Mouse (Mus musculus) kidney, embryonic 16.5 days (tissue): ENCODE measurements around the gene Tmem229b. TPM values are rescaled to one million over a fixed set of nuclear protein-coding genes. Genes with fewer than 3 reads are reported as not detected.

ENCODE experiments used
- ATAC-seq: fragments of 200-750 bp; cut with Nextera tagmentation; 2 replicates; pipeline ENCODE4 v1.8.0; 2017; ENCODE audit warnings: moderate TSS enrichment; ENCODE audit not compliant: low FRiP score, low TSS enrichment
- H3K27ac ChIP-seq: fragments of 300-500 bp; sonication (generic); 2 replicates; pipeline ENCODE4 v1.5.1; 2014; ENCODE audit warnings: low read length
- H3K27me3 ChIP-seq: fragments of 300-500 bp; sonication (generic); 2 replicates; pipeline ENCODE4 v1.6.1; 2014; ENCODE audit warnings: low read length, control low read depth, mixed read lengths; ENCODE audit not compliant: insufficient read depth
- H3K36me3 ChIP-seq: fragments of 300-500 bp; sonication (generic); 2 replicates; pipeline ENCODE4 v1.6.1; 2014; ENCODE audit warnings: low read length, control low read depth, mixed read lengths; ENCODE audit not compliant: insufficient read depth
- H3K4me1 ChIP-seq: fragments of 300-500 bp; sonication (generic); 2 replicates; pipeline ENCODE4 v1.6.1; 2014; ENCODE audit warnings: low read length, control low read depth, mixed read lengths; ENCODE audit not compliant: insufficient read depth
- H3K4me2 ChIP-seq: fragments of 300-500 bp; sonication (generic); replicated peaks from 2 replicates; pipeline ENCODE4 v1.6.1; 2014; ENCODE audit warnings: low read depth, low read length
- H3K4me3 ChIP-seq: fragments of 300-500 bp; sonication (generic); 2 replicates; pipeline ENCODE4 v1.5.1; 2014; ENCODE audit warnings: mild to moderate bottlenecking, low read length
- H3K9ac ChIP-seq: fragments of 300-500 bp; sonication (generic); replicated peaks from 2 replicates; pipeline ENCODE4 v1.6.1; 2014; ENCODE audit warnings: low read length
- H3K9me3 ChIP-seq: fragments of 300-500 bp; sonication (generic); 2 replicates; pipeline ENCODE4 v1.6.1; 2016; ENCODE audit warnings: low read length, control low read depth
- WGBS: fragments of 180-500 bp; shearing (Covaris S2); extraction: QIAGEN DNeasy Blood & Tissue Kit; methylation state at CpG from one replicate; pipeline ENCODE4 v1.1.7; 2014; 5-methylcytosine and 5-hydroxymethylcytosine counted together
- polyA plus RNA-seq: library from polyadenylated mRNA; unstranded; fragments of >200 nt; fragmentation: Nextera tagmentation; extraction: Ambion mirVana; gene quantifications from 2 replicates; pipeline ENCODE4 v1.2.1, GENCODE M21; 2015

Gene Tmem229b
- polyA plus RNA-seq, 1 experiment from 2014 or later, result 4.7 TPM

- no peaks in the 10 kb centered on the region for H3K36me3 ChIP-seq
- H3K4me1 ChIP-seq, result peaks cover 14% of the 10 kb centered on the region
- H3K27me3 ChIP-seq, result peaks cover 23% of the 10 kb centered on the region
- ATAC-seq, result no peak
- H3K4me3 ChIP-seq, result no peak overlapping the region
- 75% methylated on average over 3 of the region's 3 CpGs for WGBS
- no peak overlapping the region for H3K4me2 ChIP-seq
- H3K27ac ChIP-seq, result no peak overlapping the region
- no peak overlapping the region for H3K9ac ChIP-seq
- no peaks in the 10 kb centered on the region for H3K9me3 ChIP-seq
Measured at GRCm38 (mm10) chr12:78916278-78916677, 91.1 kb downstream of the Tmem229b start.

- H3K27ac ChIP-seq, result no peak overlapping the region
- no peak overlapping the region for H3K9ac ChIP-seq
- H3K4me3 ChIP-seq, result no peak overlapping the region
- no peaks in the 10 kb centered on the region for H3K9me3 ChIP-seq
- 80% methylated on average over 3 of the region's 3 CpGs for WGBS
- no peak overlapping the region for H3K4me2 ChIP-seq
- peaks cover 30% of the 10 kb centered on the region for H3K27me3 ChIP-seq
- no peaks in the 10 kb centered on the region for H3K36me3 ChIP-seq
- peaks cover 21% of the 10 kb centered on the region for H3K4me1 ChIP-seq
- ATAC-seq, result no peak
Measured at GRCm38 (mm10) chr12:78915561-78915960, 91.9 kb downstream of the Tmem229b start.

- Histone ChIP-seq H3K9ac (no peak overlapping the region), H3K9me3 (no peaks in the 10 kb centered on the region), H3K4me3 (no peak overlapping the region), H3K27me3 (peaks cover 40% of the 10 kb centered on the region), H3K4me1 (peaks cover 21% of the 10 kb centered on the region), H3K27ac (no peak overlapping the region), H3K4me2 (no peak overlapping the region), H3K36me3 (no peaks in the 10 kb centered on the region)
- 85% methylated on average over 4 of the region's 4 CpGs for WGBS
- ATAC-seq, result no peak
Measured at GRCm38 (mm10) chr12:78914458-78914857, 93.0 kb downstream of the Tmem229b start.

Other genes starting within 250 kb of the Tmem229b start
- gene Atp6v1d, start 146.0 kb downstream of the Tmem229b start, polyA plus RNA-seq, result 66.1 and 69.7 TPM in 2 replicates
- 209 and 236 TPM in 2 replicates for gene Eif2s1, start 145.8 kb downstream of the Tmem229b start, polyA plus RNA-seq
- gene Plek2, start 100.7 kb downstream of the Tmem229b start, polyA plus RNA-seq, result 4.0 and 4.7 TPM in 2 replicates
- 6.5 and 7.4 TPM in 2 replicates for gene Plekhh1, start 21.5 kb upstream of the Tmem229b start, polyA plus RNA-seq
- 35.6 and 36.6 TPM in 2 replicates for gene Pigh, start 82.0 kb upstream of the Tmem229b start, polyA plus RNA-seq
- 17.6 and 17.9 TPM in 2 replicates for gene Arg2, start 123.2 kb upstream of the Tmem229b start, polyA plus RNA-seq
- 98.6 and 106 TPM in 2 replicates for gene Vti1b, start 165.0 kb upstream of the Tmem229b start, polyA plus RNA-seq
- gene Rdh11, start 184.7 kb upstream of the Tmem229b start, polyA plus RNA-seq, result 27.4 and 28.0 TPM in 2 replicates
- 3.5 and 4.2 TPM in 2 replicates for gene Rdh12, start 201.3 kb upstream of the Tmem229b start, polyA plus RNA-seq